Mouse (Mus musculus): ENCODE measurements at regions not wholly inside any gene's neighbourhood (a gene's known extent, or its start where the extent isn't known, plus 50 kb on each side); places are given as distances from the start of the nearest gene placed in this dataset.
"Not testable (repeated sequence)": the region's sequence is repeated elsewhere in the genome, so short reads cannot be mapped to it uniquely, and the experiment has no call there.

DNA sequence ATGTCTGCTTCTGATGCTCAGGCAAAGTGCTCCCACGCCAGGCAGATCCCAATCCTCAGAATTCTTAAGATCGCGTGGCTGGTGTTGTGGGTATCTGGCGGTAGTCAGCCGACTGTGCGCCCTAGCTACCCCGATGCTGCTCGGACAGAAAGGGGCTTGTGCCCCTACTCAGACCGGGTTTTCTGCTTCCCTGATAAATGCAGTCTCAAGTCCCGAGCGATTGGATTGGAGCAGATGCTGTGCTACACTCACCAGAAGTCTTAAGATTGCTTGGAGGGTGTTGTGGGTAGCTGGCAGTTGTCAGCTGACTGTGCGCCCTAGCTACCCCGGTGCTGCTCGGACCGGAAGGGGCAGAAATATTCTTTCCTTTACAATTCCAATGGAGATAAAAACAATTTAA lies 99.3 kb downstream of the Gm7489 start:
- not testable (repeated sequence) for DNase-seq (ENCODE audit: low spot score)

DNA sequence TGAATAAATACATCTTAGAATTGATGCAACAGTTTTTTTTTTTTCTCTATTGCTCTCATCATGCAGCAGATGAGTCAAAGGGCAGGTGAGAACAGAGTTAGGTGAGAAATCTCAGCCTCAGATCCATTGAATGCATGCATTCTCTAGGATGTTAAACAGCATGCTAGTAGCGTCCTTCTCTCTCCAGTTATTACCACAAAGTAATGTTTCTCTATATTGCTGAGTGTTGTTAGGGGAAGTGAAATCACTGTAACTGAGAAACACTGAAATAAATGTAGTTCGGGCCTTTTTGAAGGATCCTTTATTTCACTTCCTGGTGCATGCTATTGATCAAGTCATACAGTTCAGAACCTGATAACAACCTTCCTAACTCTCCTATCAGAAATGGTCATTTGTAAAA lies 105.2 kb downstream of the Gm7489 start:
- DNase-seq (ENCODE audit: low spot score): no peak

DNA sequence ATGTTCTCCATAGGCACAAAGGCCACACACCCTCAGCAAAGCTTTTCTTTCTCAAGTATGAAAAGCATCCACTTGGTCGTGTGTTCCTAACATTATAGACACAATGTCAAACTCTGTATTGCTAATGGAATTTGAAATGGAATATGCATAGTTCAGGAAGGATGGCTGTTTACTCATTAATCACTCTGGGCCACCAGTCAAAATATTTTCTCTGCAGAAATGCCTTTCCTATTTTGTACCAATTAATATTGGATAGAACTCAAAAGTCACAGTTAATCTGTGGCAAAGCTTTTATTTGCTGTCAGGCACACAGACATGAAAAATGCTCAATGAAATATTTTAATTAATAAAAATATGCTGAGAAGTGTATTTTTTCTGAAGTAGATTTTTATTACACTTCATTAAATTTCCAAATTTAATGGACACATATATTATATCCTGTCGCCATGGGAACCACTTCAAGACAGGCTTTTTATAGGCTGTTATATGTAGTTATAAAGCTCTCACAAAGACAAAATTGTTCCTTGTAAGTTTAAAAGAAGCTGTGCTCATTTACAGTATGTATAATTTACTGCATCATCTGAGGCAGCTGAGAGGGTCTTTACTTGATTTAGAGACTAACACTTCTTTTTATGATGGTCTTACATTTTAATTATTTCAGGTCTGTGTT lies 110.6 kb downstream of the Gm7489 start:
- DNase-seq (ENCODE audit: low spot score): no peak

DNA sequence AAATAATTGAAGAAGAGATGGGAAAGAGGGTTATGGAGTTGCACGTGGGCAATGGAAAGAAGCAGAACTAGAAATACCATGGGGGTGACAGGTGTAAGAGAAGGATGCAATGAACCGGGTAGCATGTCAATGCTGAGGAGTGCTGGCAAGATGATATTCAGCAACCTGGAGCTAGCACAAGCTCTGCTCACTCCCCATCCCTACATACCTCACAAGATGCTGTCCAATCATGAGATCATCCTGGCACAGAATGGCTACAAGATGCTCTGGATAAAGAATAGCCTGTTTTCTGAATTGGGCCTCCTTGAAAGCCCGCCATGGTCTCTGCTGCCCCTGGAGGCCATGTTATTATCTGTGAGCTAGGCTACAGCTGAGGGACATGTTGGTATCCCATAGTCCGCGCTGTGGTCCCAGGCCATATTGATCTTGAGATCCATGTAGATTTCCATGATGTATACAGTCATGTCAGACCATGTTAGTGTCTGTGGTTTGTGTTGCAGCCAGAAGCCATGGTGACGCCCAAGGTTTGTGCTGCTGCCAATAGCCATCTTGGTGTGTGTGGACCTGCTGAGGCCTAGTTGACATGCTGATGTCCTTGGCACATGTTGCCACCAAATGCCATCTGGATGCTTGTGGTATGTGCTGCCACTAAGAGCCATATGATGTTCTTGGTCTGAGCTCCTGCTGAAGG lies 114.0 kb downstream of the Gm7489 start:
- no peak for DNase-seq (ENCODE audit: low spot score)

DNA sequence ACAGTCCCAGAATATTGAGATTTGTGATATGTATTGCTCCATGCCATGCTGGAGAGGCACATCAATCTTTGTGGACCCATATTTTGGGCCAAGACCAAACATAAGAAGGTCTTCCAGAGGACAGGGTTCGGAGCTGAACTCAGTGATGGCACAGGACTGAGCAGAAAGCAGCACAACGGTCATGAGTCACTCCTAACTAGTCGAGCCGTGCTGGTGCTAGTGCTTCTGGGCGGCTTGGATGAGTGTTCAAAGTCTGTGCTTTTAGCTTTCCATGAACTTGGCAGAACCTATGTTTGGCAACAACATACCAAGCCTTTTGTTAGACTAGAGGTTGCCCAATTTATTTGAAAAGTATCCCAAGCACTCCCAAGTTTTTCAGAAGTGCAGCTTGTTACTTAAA lies 149.1 kb downstream of the Gm7489 start:
- no peak for DNase-seq (ENCODE audit: low spot score)

DNA sequence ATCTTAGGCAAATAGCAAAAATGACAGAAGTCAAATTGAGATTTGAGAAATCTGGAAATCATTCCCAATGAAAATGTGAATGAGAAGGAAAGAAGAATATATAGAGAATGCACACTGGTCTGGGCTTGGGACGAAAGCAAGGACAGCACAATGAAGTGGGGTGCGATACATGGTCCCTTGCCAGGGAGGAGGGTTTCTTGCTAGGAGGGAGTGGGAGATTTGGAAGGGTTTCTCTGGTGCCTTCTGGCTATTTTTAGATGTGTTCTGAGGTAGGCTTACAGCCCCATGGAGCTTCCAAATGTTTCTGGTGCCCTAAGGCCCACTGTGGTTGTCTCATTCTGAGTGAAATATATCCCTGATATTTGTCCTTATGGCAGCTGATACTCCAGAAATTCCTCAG lies 166.0 kb downstream of the Gm7489 start:
- no peak for DNase-seq (ENCODE audit: low spot score)

DNA sequence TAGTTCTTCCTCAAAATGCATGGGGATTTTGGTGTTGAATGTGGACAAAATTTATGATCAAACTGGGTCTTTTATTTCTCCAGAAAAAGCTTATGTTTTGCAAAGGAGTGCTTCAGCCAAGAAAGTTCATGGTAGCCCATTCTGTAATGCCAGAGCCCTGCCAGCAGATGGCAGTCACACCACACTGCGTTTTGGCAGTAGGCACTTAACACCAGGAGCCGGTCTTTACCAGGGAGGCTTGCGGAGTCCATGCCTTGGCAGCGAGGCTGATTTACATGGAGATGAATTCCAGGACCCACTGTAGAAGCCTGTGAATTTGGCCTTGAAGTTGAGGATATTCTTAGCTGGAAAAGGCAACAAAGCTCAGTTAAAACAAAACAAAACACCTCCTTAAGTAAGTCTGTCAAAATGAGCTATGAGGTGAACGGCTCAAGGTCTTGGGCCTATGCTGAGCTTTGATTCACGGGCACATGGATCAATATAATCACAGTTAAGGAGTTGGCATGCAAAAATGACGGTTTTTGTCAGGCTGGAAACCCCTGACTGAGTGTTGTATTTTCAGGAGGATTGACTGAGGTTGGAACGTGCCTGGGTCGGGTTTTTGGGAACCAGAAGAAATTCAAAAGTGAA lies 185.4 kb downstream of the Gm7489 start:
- peak; percentile 39 for DNase-seq (ENCODE audit: low spot score)

DNA sequence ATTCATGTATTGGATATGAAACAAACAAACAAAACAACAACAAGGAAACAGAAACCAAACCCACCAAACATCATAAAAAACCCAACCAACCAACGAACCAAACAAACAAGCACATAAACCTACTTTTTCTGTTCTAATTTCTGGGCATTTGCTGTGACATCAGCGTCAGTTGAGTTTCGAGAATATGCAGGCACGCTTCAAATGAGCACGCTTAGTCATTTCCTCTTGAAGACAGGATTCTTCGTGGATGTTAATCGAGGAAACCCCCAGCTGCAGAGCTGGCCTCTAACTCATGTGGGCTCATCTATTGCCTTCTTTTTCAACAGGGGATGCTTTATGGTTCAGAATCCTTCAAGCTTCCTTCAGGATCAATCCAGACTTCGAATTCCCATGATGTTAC lies 187.0 kb downstream of the Gm7489 start:
- no peak for DNase-seq (ENCODE audit: low spot score)

DNA sequence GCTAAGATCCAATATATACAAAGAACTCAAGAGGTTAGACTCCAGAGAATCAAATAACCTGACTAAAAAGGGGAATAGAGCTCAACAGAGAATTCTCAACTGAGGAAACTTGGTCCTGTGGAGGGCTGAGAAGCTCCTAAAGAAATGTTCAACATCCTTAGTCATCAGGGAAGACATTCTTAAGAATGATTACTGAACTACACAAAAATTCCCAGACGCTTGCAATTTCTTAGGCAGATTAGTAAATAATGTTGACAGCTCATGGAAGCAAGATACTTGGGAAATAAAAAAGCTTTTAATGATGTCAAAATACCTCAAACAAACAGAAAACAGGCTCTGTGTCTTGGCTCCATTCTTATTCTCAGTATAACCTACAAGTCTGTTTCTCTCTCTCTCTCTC lies 206.6 kb downstream of the Gm7489 start:
- DNase-seq (ENCODE audit: low spot score): no peak

DNA sequence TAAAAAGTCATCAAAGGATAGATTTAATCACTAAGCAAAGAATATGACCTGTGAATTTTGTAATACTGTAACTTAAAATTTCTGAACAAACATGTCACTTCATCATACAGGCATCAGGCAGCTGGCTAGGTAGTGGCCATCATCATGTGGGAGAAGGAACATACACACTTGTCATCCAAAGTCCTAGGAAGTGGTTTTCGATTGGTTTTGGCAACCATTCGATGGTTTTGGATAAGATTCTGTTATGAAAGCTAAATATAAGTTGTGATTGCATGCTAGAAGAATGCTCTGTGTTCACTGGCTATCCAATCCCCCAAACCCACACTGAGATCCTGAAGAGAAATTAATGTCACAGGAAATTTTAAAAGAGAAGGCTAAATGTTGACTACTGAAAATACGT lies 207.7 kb downstream of the Gm7489 start:
- DNase-seq (ENCODE audit: low spot score): no peak

DNA sequence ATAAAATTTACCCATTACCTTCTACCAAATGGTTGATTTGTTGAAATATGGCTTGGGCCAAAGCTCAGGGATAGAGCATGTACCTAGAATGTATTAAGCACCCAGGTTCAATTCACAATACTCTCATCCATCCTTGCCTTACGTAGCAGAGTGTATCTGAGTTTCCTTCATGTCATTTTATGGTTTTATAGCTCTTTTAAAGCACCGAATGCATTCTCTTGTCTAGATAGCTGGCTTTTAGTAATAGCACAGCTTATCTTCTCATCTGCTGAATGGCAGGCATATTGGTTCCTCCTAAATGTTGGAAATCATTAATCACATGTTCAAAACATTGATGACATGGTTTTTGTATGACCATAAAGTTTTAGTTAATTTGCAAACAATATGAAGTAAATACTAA lies 212.8 kb downstream of the Gm7489 start:
- DNase-seq (ENCODE audit: low spot score): no peak

DNA sequence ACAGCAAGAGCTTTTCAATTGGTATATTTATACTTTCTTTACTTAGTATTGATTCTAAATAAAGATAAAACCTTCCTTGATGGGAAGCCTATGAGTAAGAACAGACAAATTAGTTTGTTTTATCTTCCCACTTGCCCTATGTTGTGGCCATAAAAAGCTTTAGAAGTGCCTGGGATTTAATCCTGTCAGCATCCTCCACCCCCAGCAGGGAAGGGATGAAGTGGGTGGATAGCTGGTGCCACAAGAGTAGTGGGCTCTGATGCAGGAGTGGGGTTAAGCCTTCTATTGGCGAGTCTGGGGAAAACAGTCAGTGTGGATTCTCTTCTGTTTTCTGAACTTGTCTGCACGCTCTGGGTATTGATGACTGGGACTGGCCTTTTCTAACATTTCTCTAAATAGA lies 227.7 kb downstream of the Gm7489 start:
- DNase-seq (ENCODE audit: low spot score): no peak

DNA sequence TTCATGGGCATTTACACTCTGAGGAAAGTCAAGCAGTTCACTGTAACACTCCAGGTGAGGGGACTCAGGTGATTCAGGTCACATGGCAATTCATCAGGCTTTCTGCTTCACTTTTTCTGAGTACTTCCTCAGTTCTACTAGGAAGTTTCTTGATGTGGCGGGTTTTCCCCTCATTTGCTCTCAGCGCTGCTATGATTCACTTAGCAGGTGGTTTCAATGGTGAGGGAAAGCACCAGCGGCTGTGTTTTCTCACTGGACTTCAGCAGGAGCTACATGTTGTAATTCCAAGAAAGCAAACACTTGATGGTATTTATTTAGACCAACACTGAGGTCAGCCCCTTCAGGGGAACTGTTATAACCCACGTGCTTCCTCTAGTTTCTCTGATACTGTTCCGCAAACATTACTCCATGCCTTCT lies 229.4 kb downstream of the Gm7489 start:
- no peak for DNase-seq (ENCODE audit: low spot score)

DNA sequence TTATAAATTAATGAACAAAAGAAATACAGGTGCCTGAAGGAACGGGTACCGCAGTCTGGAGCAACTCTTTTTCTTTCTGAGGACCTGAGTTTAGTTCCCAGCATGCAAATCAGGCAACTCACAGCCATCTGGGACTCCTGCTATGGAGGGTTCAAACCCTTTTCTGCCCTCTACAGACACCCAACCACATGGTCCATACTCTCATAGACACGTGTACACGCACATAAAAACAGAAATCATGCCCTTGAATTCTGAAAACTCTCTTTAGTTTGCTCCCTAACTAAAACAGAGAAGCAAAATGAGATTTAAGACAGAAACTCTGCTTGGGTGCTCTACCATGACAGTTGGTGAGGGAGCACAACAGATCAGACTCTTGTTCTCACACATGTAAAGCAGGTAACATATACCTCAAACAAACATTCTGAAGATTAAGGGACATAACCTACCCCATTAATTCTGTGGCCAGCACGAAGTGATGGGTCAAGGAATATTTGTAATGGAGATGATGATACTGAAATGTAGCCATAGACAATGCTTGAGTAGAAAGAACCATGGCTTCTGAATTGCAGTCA lies 233.3 kb downstream of the Gm7489 start:
- DNase-seq (ENCODE audit: low spot score): no peak

DNA sequence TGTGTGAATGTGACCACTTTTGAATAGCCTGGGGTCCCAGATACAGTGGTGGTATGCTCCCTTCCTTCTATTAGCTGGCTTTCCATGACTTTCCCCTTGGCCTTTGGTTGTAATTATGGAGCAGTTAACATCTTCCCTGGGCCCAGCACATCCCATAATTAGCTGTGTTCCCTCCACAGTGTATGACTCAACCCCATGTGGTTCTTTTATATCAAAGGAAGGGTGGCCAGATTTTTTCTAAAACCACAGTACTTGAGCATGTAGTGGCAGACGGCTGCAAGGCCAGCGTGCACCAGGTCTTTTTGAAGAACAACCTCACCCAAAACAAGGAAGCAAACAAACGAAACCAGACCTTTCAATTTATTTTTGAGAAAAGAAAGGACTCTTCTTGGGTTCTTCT lies 235.8 kb downstream of the Gm7489 start:
- no peak for DNase-seq (ENCODE audit: low spot score)

DNA sequence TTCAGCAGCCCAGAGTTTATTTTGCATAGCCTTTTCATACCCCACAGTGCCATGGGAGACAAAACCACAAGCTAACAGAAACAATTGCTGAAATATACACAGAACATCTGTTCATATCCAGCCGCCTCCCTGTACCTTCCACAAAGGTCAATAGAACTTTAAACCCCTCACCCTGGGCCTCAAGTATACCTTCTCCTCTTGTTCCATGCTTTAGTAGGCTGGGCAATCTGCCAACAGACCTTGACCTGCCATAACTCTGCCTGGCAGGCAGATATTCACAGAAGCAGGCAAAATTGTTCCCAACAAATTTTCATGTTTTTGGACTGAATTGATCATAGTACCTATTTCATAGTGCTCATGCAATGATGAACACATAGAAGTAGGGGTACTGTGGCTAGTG lies 279.6 kb downstream of the Gm7489 start:
- DNase-seq (ENCODE audit: low spot score): peak; percentile 2

DNA sequence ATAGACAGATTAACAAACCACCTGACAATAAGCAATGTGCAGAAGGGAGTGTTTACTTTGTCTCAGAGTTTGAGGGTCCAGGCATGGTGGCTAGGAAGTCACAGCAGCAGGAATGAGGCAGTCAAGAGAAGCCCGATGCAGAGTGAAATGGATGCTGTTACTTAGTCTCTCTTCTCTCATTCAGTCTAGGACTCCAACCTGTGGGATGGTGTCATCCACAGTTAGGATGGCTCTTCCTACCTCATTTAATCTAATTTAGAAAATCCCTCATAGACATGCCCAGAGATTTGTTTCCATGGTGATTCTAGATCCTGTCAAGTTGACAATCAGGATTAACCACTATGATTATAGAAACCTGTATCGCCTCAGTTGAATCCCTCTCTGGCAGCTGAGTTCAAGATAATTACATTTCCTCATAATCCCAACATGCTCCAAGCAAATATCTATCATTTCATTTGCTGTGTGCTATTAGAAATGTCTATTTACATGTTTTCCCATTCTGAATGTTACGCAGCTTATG lies 283.2 kb downstream of the Gm7489 start:
- no peak for DNase-seq (ENCODE audit: low spot score)

DNA sequence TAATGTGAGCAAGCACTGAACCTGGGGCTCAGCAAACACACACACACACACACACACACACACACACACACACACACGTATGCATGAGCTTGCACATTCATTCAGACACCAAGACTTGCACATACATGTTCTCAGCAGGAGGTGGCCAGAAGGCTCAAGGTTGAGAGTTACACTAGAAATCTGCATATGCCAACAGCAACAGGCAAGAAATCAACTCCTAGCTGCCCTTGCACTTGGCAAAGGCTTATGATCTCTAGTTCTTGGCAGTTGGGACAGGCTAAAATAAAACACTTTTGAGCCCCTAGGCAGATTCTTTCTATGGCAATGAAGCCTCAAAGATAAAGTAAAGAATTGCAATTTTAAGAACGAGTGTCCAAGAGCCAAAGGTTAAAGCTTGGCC lies 292.5 kb downstream of the Gm7489 start:
- DNase-seq (ENCODE audit: low spot score): no peak

DNA sequence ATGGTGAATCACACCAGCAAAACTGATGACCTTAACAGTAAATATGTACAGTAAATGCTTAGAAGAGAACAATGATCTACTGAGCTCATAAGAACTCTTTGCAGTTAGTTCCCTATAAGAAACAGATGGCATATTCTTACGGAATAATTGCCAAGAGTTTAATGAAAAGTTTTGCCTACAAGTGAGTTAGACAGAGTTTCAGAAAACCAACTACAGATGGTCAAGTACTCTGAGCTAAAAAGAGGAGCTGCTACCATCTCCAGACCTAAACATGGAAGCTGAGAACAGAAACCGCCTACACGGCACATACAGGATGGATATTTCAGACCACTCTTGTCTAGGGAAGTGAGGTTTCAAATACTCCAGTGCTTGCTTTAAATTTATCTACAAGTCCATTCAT lies 293.1 kb downstream of the Gm7489 start:
- no peak for DNase-seq (ENCODE audit: low spot score)

All from ovary, adult 18-20 months (tissue).